Mouse (Mus musculus) left cerebral cortex, adult 8-10 months (tissue): ENCODE measurements around the gene Parp4. TPM values are rescaled to one million over a fixed set of nuclear protein-coding genes. Genes with fewer than 3 reads are reported as not detected.

Experiments
- total RNA-seq, 4 experiments: library from RNA; stranded (reverse); gene quantifications; 2 replicates each; pipeline ENCODE4 v1.2.4; 2022

Gene Parp4
- total RNA-seq, 4 experiments from 2014 or later = 7.1 to 8.6 (median 7.6) TPM

Other genes with a start within 250 kb of the Parp4 start
- under 1 TPM in 2 of 4 experiments, not detected in 2; 0.30 to 0.57 TPM for gene Atp12a, start 210.6 kb upstream of the Parp4 start, total RNA-seq
- gene Rnf17, start 173.0 kb upstream of the Parp4 start, total RNA-seq = 1 to 10 TPM in 3 of 4 experiments, under 1 TPM in 1; 0.94 to 1.9 (median 1.9) TPM
- gene Cenpj, start 194 bp upstream of the Parp4 start, total RNA-seq = 1 to 10 TPM; 2.1 to 3.7 (median 3.2) TPM
- gene Mphosph8, start 92.6 kb downstream of the Parp4 start, total RNA-seq = 10 to 100 TPM; 56.0 to 67.1 (median 62.4) TPM
- 10 to 100 TPM; 64.0 to 76.1 (median 71.0) TPM for gene Pspc1, start 202.7 kb downstream of the Parp4 start, total RNA-seq
- gene Zmym5, start 236.1 kb downstream of the Parp4 start, total RNA-seq = 10 to 100 TPM; 28.0 to 32.6 (median 30.6) TPM